Mouse (Mus musculus): Measurements from ENCODE around the gene Tfec.

The Tfec gene

DNA sequence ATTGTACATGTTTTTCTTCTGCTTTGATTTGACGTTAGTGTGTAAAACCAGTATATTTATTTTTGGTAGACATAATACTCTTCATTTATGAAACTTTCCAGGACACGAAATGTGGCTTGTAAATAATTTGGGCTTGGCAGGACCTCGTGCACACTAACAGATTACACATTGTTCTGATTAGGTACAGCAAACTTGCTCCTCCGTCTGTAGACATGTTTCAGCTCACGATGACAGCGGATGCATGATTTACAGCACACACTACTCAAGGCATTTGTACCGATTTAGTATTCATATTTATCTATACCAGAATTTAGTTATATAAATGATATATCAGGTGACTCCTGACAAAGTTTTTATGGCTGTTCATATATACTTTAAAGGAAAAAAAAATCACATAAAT, 104.2 kb downstream of the Tfec start:
- in situ Hi-C loops (cut with MboI, MseI), result no loop called here

- in situ Hi-C loops (cut with MboI, MseI), result no loop called here
Measured at GRCm38 (mm10) chr6:16785166-16785565, 113.1 kb downstream of the Tfec start.

All from T-helper 1 cell (primary cell).